Mouse (Mus musculus) lung, adult 2 months (tissue): Measurements from ENCODE around the gene Metrn. TPM values are rescaled to one million over a fixed set of nuclear protein-coding genes. Genes with fewer than 3 reads are reported as not detected.
A peak's percentile ranks its signal among the peaks of the same experiment; 100 is the strongest.

Experiments
- DNase-seq: peaks from one replicate; pipeline ENCODE4 v3.0.0; 2022
- H3K4me1 ChIP-seq: fragments of 200-500 bp; 2 replicates; pipeline ENCODE4 v1.6.1; 2011; ENCODE audit warnings: low read length; ENCODE audit not compliant: control insufficient read depth, insufficient read depth
- H3K4me3 ChIP-seq: fragments of 200-500 bp; replicated peaks from 2 replicates; pipeline ENCODE3; 2011; ENCODE audit warnings: low read depth, mild to moderate bottlenecking, control low read depth, low read length; ENCODE audit errors: extremely low read depth
- CTCF ChIP-seq: fragments of 200-500 bp; IDR thresholded peaks from 2 replicates; pipeline ENCODE4 v1.5.1; 2011; ENCODE audit warnings: mild to moderate bottlenecking, low read length, control low read depth; ENCODE audit not compliant: insufficient read depth
- POLR2A ChIP-seq: fragments of 200-500 bp; IDR thresholded peaks from 2 replicates; pipeline ENCODE4 v1.6.1; 2011; ENCODE audit warnings: low read depth, mild to moderate bottlenecking, control low read depth, low read length, borderline replicate concordance; ENCODE audit errors: extremely low read depth
- WGBS: fragments of 180-500 bp; shearing (Covaris S2); methylation state at CpG from one replicate; pipeline ENCODE4 v1.1.7; 2018; 5-methylcytosine and 5-hydroxymethylcytosine counted together
- polyA plus RNA-seq: library from polyadenylated mRNA; depleted of rRNA; stranded (reverse); fragments of >200 nt; gene quantifications from 2 replicates; pipeline ENCODE4 v1.2.3, GENCODE M21; 2012

Metrn gene
- polyA plus RNA-seq, 1 experiment = 44.9 TPM

DNA sequence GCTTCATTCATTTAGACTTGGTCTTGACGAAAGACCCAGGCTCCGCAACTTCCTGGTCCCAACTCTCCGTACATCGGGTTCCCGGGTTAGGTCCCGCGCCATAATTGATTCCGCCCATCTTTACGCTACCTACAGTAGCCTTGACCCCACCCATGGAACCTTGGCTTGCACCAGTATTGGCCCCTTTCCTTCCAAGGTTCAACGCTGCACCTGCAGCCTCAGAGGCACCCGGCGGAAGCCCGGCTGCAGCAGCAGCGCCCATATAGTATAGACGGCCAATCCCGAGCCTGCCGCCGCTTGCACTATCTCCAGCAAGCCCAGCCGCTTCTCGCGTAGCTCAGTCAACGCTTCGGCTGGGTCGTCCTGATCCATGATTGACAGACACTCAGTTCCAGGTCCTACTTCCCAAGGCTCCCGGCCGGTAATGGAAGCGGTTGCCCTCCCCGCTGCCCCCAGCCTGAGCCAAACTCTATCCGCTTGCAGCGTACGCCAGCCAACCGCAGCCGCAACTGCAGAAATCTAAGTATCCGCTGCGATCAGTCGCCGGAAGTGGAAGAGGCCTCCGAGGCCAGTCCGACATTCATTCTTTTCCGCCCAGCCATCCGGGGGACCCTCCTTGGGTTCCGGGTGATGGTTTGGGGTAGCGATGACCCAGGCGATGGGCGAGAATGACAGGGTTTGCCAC is 5.0 kb downstream of the Metrn start:
- peak overlapping the region; percentile 62 for H3K4me3 ChIP-seq
- H3K4me1 ChIP-seq = peaks cover 11% of the 10 kb centered on the region
- DNase-seq = peak; percentile 87
- under 1% methylated on average over 45 of the region's 45 CpGs for WGBS
- TF ChIP-seq POLR2A (peak; percentile 73; the same call in 1 of the 2 replicates), CTCF (no peak)

DNA sequence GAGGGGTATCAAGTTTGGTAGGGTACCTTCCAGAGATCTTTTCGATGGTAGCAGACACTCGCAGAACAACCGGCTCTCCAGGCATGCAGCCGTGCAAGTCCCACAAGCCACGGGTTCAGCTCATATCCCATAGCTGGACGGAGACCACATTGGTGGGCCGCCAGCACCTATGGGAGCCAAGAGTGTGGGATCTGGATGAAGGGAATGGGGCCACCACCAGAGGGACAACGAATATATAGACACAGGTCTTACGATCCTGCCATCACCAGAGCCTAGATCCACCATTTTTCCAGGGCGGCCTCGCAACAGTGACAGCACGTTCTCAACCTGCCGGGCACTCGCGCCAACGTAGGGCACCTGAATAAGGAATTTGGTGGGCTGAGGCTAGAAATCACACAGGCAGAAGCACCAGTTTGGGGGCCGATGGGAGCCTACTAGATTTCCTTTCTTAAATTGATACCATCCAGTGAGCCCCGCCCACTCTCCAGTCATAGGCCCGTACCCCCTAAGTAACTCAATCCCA is 5.6 kb downstream of the Metrn start:
- DNase-seq = no peak
- Histone ChIP-seq H3K4me1 (peaks cover 10% of the 10 kb centered on the region), H3K4me3 (peak overlapping the region; percentile 62)
- TF ChIP-seq POLR2A = peak; percentile 5; the same call in 1 of the 2 replicates
- TF ChIP-seq CTCF = no peak
- WGBS = 22% methylated on average over 19 of the region's 19 CpGs

DNA sequence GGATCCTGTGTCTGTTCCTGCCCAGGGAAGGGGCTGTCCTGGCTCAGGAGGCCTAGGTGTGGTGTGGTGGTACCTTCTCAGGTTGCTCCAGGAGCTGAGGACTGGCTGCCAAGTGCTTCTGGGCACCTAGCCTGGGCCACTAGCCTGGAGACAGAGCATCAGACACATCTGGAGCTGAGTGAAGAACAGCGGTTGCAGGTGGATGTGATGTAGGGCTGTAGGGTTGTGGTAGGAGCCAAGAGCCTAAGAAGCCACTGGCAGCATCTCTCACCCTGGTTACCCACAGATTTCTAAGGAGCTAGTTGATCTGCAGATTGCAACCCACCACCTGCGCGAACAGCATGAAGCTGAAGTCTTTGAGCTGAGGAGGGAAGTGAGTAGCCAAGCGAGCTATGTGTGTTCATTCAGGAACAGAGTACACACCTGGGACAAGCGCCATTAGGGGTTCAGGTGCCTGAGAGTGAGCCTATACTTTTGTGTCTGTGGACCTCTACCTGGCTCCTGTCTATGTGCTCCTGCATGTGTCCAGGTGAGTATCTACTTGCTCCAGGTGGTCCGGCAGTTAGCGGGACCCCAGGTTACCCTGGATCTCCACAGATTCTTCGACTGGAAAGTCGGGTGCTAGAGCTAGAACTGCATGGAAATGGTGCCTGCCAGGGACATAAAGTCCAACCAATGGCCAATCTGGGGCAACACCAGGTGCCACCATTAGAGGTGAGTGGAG is 10.0 kb downstream of the Metrn start:
- TF ChIP-seq POLR2A = no peak
- DNase-seq = no peak
- Histone ChIP-seq H3K4me1 (peaks cover 8% of the 10 kb centered on the region; the same call in 1 of the 2 replicates), H3K4me3 (no peak overlapping the region)
- WGBS = 88% methylated on average over 9 of the region's 9 CpGs

DNA sequence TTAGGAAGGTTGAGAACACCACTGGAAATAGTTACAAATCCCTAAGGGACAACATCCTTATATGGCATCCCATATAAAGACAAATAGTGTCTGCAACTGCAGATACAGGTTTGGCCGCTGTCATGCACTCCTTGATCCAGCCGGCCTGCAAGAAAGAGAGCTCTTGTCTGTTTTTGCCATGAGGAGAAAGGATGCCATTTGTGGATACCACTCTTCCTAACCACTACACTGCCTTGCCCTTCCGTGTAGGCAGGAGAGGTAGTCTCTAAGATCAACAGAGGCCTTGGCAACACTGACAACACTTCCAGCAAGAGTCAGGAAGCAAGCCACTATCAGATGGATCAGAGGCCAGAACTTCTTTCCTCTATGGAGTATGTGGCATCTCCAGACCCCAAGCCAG is 10.7 kb downstream of the Metrn start, which contains the start of gene Ccdc78:
TSS of gene Ccdc78 (plus strand) at position 301 of the 400 bp plus-strand sequence.
- TF ChIP-seq CTCF (no peak), POLR2A (no peak)
- Histone ChIP-seq H3K4me1 (peaks cover 6% of the 10 kb centered on the region; the same call in 1 of the 2 replicates), H3K4me3 (peak within 1 kb of the TSS; percentile 70)
- 63% methylated on average over 3 of the region's 3 CpGs for WGBS
- DNase-seq = no peak

DNA sequence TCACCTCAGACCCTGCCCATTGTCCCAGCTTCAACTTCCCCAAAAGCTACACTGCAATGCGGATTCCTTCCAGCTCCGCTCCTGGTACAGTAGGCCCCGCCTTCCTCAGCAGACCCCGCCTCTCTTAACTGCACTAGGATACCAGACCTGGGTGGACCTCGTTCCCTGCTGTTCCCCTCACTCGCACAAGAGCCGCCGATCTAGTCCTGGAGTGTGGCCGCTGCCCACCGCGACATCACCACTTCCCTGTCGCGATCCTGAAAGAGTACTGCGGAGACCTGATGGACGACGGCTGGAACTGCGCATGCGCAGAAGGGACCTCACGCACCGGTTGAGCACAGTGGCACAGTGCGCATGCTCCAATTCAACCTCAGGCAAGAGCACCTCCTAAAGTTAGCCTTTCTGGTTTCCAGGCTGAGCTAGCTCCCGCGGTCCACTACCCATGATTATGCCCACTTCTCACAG is 11.6 kb downstream of the Metrn start, which contains the start of gene Haghl:
TSS of gene Haghl (minus strand) at position 393 of the 465 bp plus-strand sequence.
- peak; percentile 95 for DNase-seq
- TF ChIP-seq POLR2A (peak; percentile 85; the same call in 1 of the 2 replicates), CTCF (no peak)
- whole genome bisulfite sequencing = under 1% methylated on average over 23 of the region's 23 CpGs
- Histone ChIP-seq H3K4me3 (peak within 1 kb of the TSS; percentile 70), H3K4me1 (0 out of 2 replicates have a peak, but pooled peaks cover 5% of the 10 kb centered on the region)

GRCm38 (mm10) chr17:25783861-25784574 is 12.9 kb downstream of the Metrn start:
- TF ChIP-seq POLR2A (no peak), CTCF (no peak)
- 62% methylated on average over 15 of the region's 15 CpGs for WGBS
- no peak for DNase-seq
- Histone ChIP-seq H3K4me3 (no peak overlapping the region), H3K4me1 (0 out of 2 replicates have a peak, but pooled peaks cover 5% of the 10 kb centered on the region)

- Histone ChIP-seq H3K4me1 (0 out of 2 replicates have a peak, but pooled peaks cover 5% of the 10 kb centered on the region), H3K4me3 (no peak overlapping the region)
- TF ChIP-seq POLR2A = no peak
- no peak for TF ChIP-seq CTCF
- 63% methylated on average over 7 of the region's 7 CpGs for WGBS
- DNase-seq = no peak
Observed at GRCm38 (mm10) chr17:25783086-25783485, 13.8 kb downstream of the Metrn start.

- WGBS = 74% methylated on average over 6 of the region's 6 CpGs
- Histone ChIP-seq H3K4me1 (0 out of 2 replicates have a peak, but pooled peaks cover 5% of the 10 kb centered on the region), H3K4me3 (no peak overlapping the region)
- TF ChIP-seq POLR2A (no peak), CTCF (no peak)
- DNase-seq = no peak
Observed at GRCm38 (mm10) chr17:25781339-25781738, 15.6 kb downstream of the Metrn start.

DNA sequence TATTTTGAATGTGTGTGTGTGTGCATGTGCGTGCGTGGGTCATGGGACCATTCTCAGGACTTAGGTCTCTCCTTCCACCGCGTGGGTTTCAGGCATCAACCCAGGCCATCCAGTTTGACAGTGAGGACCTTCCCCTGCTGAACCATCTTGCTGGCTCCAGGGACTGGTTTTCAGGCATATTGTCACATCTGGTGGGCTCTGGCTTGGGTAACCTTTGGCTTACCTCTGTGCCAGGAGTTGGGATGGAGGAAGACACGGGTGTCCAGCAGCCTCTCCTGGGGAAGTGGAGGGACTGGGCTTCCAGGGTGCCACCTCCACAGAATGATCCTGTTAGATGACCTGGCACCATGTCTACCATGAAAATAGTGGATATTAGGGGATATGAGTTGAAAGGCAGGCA is 19.0 kb downstream of the Metrn start:
- Histone ChIP-seq H3K4me1 (peaks cover 4% of the 10 kb centered on the region; the same call in 1 of the 2 replicates), H3K4me3 (no peak overlapping the region)
- 88% methylated on average over 5 of the region's 5 CpGs for WGBS
- no peak for DNase-seq
- TF ChIP-seq POLR2A = no peak
- TF ChIP-seq CTCF = no peak
